Mouse (Mus musculus): Measurements from ENCODE around the gene Tmem100.

The Tmem100 gene

DNA sequence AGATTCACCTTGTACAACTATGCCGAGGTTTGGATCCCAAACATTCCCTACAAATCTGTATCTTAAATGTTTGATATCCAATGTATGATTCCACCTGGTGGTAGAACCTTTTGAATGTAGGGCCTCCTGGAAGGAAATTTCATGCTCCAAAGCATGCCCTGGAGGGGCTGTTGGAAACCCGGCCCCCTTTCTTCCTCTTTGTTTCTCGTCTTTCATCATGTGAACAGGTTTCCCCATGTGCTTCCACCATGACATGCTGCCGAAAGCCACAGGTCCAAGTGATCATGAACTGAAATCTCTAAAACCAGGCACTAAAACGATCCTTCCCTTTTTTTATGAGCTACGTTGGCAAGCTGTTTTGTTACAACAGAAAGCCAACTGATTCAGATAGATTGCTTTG, 16.5 kb upstream of the Tmem100 start:
- no peak for ATAC-seq (ENCODE audit: low TSS enrichment)

GRCm38 (mm10) chr11:90015281-90015680, 14.9 kb upstream of the Tmem100 start:
- no peak for ATAC-seq (ENCODE audit: low TSS enrichment)

DNA sequence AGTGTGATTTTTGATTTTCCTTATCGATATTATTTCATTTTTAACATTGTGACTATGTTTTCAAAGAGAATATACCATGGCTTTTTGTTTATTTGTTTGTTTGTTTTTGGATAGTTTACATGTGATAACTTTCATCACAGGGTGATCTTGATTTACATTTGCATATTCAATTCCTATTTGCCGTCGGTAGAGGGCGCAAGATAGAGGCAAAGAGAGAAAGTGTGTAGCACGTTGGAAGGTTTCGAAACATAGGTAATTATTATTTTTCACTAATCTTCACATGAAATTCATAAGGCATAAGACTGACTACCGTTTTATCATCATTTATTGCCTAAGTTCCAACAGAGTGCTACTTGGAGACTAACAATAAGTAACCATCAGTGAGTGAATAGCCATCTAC, 11.0 kb upstream of the Tmem100 start:
- no peak for ATAC-seq (ENCODE audit: low TSS enrichment)

- ATAC-seq (ENCODE audit: low TSS enrichment), result no peak
Measured at GRCm38 (mm10) chr11:90025891-90026801, 4.0 kb upstream of the Tmem100 start.

- no peak for ATAC-seq (ENCODE audit: low TSS enrichment)
Measured at GRCm38 (mm10) chr11:90026802-90027174, 3.4 kb upstream of the Tmem100 start.

DNA sequence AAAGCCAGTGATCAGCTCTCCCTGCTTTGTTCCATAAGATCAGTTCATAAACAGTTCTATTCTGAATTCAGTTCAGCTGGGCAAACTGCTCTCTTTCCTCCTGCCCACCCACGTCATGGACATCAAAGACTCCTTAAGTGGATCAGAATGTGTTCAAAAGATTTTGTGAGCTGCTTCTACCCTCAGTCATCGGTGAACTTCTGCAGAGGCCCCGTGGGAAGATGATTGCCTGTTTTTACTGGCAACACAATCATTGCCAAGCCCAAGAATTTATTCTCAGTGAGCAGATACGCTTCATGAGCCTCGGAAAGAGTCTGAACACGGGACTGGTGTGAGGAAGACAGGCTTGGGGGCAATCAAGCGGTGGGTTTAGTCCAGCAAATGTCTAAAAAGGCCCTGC, 2.9 kb upstream of the Tmem100 start:
- ATAC-seq (ENCODE audit: low TSS enrichment), result no peak

DNA sequence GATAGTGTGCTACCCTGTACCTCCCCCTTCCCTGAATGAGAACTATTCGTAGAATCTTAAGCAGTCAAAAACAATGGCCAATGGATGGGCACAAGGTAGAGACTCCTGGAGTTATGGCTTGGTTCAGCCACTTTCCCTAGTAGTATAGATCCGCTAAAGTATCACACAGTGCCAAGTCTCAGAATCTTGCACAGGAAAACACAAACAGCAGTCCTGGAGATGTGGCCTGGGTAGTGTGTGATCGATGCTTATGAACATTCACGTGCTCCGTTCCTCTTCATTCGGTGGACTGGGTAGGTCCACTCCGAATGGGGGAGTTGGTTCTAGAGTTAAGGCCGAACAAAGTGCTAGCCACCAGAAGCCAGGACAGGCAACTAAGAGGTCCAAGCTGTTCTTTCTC, 1.4 kb upstream of the Tmem100 start:
- no peak for ATAC-seq (ENCODE audit: low TSS enrichment)

GRCm38 (mm10) chr11:90029354-90029753, 794 bp upstream of the Tmem100 start:
- no peak for ATAC-seq (ENCODE audit: low TSS enrichment)

GRCm38 (mm10) chr11:90030557-90030956, 409 bp downstream of the Tmem100 start:
- peak; percentile 82 for ATAC-seq (ENCODE audit: low TSS enrichment)

DNA sequence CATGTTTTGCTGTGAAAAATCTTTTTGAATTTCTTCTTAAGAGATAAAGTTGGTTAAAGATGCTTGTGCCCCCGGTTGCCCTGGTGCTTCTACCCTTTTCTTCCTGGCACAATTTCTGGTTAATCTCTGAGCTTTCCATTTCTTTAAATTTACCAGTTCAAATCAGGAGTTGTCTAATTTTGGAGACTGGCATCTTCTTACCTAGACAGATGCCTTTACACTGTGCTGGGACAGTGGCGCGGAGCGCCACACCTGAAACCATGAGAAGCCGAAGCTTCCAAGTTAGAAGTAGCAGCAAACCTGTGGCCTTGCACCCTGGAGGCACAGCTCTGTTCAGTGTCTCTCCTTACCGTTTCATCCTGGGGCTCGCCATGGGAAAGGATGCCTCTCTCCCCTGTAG, 928 bp downstream of the Tmem100 start:
- ATAC-seq (ENCODE audit: low TSS enrichment), result no peak

GRCm38 (mm10) chr11:90032807-90033206, 2.7 kb downstream of the Tmem100 start:
- ATAC-seq (ENCODE audit: low TSS enrichment), result no peak

GRCm38 (mm10) chr11:90033442-90033841, 3.3 kb downstream of the Tmem100 start:
- no peak for ATAC-seq (ENCODE audit: low TSS enrichment)

- no peak for ATAC-seq (ENCODE audit: low TSS enrichment)
Measured at GRCm38 (mm10) chr11:90034646-90035045, 4.5 kb downstream of the Tmem100 start.

DNA sequence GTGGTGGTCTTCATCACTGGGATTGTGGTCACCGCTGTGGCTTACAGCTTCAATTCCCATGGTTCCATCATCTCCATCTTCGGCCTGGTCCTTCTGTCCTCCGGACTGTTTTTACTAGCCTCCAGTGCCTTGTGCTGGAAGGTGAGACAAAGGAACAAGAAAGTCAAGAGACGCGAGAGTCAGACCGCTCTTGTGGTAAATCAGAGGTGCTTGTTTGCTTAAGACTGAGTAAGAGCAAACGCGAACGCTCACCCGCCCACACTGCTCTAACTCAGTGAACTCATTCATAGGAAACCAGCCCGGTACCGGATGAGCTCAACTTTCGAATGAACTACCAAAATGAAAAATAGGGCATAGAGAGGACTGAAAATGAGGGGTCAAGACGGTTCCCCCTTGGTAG, 5.4 kb downstream of the Tmem100 start:
- ATAC-seq (ENCODE audit: low TSS enrichment), result no peak

DNA sequence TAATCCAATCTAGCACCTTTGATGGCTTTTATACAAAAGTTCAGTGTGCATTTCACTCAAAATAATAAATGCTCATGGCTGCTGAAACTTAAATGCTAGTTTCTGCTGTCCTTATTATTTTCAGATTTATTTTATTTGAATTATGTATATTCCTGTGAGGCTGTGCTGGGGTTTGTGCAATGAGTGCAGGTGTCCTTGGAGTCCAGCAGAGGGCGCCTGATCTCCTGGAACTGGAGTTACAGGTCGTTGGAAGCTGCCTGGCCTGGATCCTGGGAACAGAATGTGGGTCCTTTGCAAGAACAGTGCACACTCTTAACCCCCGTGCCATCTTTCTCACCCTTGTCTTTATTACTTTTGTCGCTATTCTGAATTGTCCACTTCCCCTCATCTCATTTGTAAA, 6.3 kb downstream of the Tmem100 start:
- no peak for ATAC-seq (ENCODE audit: low TSS enrichment)

GRCm38 (mm10) chr11:90038022-90038421, 7.9 kb downstream of the Tmem100 start:
- peak; percentile 81 for ATAC-seq (ENCODE audit: low TSS enrichment)

- no peak for ATAC-seq (ENCODE audit: low TSS enrichment)
Measured at GRCm38 (mm10) chr11:90044459-90044858, 14.3 kb downstream of the Tmem100 start.

DNA sequence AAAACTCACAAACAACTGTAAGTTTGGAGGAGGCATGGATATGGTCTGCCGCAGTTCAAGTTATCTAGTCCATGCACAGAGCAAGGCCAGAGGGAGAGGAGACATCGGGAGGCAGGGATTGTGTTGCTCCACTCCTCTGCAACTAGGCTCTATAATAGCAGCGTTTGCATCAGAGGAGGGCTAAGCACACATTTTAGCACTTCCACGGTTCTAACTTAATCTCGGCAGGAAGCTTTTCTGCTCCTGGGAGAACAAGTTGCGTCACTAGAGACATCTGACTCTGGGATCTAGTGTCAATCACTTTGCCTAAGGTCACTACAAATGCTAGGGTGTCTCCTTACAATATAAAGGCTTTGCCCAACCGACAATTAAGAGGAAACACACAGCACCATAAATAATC, 16.1 kb downstream of the Tmem100 start:
- ATAC-seq (ENCODE audit: low TSS enrichment), result no peak

DNA sequence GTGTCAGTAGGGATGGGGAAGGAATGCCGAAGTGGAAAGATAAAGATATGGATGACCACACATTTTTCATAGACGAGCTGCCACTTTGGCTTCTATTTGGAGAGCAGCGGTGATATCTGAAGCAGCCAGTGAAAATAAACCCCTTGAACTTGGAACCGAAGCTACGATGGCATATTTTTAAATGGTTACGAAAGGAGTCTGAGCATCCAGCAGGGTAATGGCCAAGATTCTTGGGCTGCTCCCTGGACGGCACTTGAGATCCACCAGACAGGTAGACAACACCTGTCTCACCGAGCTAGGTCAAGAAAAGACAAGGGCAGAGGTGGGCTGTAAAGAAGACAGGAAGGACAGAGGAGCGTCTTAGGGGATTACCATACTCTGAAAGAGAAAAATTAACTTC, 17.1 kb downstream of the Tmem100 start:
- no peak for ATAC-seq (ENCODE audit: low TSS enrichment)

DNA sequence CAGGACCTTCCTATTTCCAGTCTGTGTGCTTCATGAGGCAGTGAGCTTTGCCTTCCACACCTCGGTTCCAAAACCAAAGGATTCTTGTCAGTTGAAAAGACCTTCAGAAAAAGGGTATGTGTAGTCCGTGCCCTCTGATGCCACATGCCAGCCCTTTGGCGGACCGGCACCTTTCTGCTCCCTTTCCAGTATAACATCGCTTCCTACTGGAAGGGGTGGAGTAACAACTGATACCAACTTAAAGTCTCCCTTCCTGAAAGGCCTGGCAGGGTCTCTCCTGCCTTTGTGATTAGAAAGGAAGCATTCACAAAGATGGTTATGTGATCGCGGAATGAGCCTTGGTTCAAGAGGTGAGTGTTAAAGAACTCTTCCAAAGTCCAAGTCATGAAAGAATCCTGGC, 19.9 kb downstream of the Tmem100 start:
- no peak for ATAC-seq (ENCODE audit: low TSS enrichment)

DNA sequence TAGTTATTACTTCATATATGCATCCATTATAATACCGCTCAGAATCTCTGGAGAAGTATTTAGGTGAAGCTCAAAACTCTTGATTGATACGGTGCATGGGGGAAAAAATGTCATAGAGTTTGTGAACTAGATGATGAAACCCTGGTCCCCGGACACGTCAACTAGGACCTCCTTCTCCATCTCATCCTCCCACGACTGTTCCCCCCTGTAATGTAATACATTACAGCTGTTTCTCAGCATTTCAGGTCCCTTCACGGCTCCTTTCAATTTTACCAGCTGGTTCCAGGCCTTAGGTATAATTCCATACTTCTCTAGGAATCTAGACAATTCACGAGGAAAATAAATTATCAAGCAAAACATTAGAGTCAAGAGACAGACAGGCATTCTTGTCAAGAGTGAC, 22.6 kb downstream of the Tmem100 start:
- no peak for ATAC-seq (ENCODE audit: low TSS enrichment)

GRCm38 (mm10) chr11:90053820-90054219, 23.7 kb downstream of the Tmem100 start:
- no peak for ATAC-seq (ENCODE audit: low TSS enrichment)

- no peak for ATAC-seq (ENCODE audit: low TSS enrichment)
Measured at GRCm38 (mm10) chr11:90054401-90054800, 24.3 kb downstream of the Tmem100 start.

GRCm38 (mm10) chr11:90057070-90057469, 26.9 kb downstream of the Tmem100 start:
- ATAC-seq (ENCODE audit: low TSS enrichment), result no peak
